Mouse (Mus musculus): Measurements from ENCODE around the gene Pmepa1.

DNA sequence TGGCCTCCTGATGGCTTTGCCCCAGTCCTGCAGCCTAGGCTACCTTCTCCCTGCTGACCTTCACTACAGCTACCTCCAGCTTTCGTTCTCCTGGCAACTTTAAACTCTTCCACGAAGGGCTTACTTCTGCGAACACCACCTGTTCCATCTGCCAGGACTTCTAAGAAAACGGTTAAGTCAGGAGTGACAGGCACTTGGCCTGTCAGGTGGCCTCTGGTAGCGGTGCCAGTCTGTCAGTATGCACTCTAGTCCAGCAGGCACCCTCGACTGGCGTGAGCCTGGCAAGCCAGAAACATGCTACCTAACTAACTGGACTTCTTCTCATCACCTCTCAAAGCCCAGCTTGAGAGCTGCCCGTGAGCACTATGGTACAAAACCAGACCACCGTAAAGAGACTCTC is 32.7 kb downstream of the Pmepa1 start:
- TF ChIP-seq GATA1 (IDR thresholded peaks at IDR 0.05; ENCODE audit: borderline replicate concordance, low read length) (no peak), FLI1 (IDR thresholded peaks at IDR 0.05; ENCODE audit: low read length) (no peak)
